Mouse (Mus musculus) heart, adult 8-10 months (tissue): ENCODE data around the gene Prmt1. TPM values are rescaled to one million over a fixed set of nuclear protein-coding genes. Genes with fewer than 3 reads are reported as not detected.

ENCODE experiments used
- DNase-seq: peaks from one replicate; pipeline ENCODE4 v3.0.0; 2022; ENCODE audit warnings: low spot score
- total RNA-seq, 4 experiments: library from RNA; stranded (reverse); gene quantifications; 2 replicates each; pipeline ENCODE4 v1.2.4; 2022

Prmt1 gene
- total RNA-seq, 4 experiments from 2014 or later: 88.3 to 107 (median 102) TPM

- DNase-seq: no peak
These were observed 4.8 kb downstream of the Prmt1 start for GRCm38 (mm10) chr7:44981539-44981938.

- no peak for DNase-seq
These were observed 8.1 kb downstream of the Prmt1 start for GRCm38 (mm10) chr7:44978300-44978699.

- no peak for DNase-seq
These were observed 11.3 kb downstream of the Prmt1 start for GRCm38 (mm10) chr7:44975117-44975419.

GRCm38 (mm10) chr7:44974383-44975116 is 11.8 kb downstream of the Prmt1 start, which contains the start of gene Cpt1c:
TSS of gene Cpt1c (minus strand) at chr7:44974851.
- peak; percentile 72 for DNase-seq

GRCm38 (mm10) chr7:44973415-44974130 is 12.8 kb downstream of the Prmt1 start:
- DNase-seq: no peak

- DNase-seq: no peak
These were observed 15.2 kb downstream of the Prmt1 start for GRCm38 (mm10) chr7:44971142-44971541.

GRCm38 (mm10) chr7:44970231-44970691 is 16.1 kb downstream of the Prmt1 start:
- peak; percentile 82 for DNase-seq

GRCm38 (mm10) chr7:44966638-44967037 is 19.7 kb downstream of the Prmt1 start:
- no peak for DNase-seq

- DNase-seq: no peak
These were observed 20.4 kb downstream of the Prmt1 start for GRCm38 (mm10) chr7:44965975-44966374.

- no peak for DNase-seq
These were observed 21.4 kb downstream of the Prmt1 start for GRCm38 (mm10) chr7:44964990-44965389.

- DNase-seq: no peak
These were observed 23.5 kb downstream of the Prmt1 start for GRCm38 (mm10) chr7:44962831-44963230.

GRCm38 (mm10) chr7:44962337-44962736 is 24.0 kb downstream of the Prmt1 start:
- DNase-seq: no peak

- no peak for DNase-seq
These were observed 25.9 kb downstream of the Prmt1 start for GRCm38 (mm10) chr7:44960512-44960910.

- DNase-seq: no peak
These were observed 26.4 kb downstream of the Prmt1 start for GRCm38 (mm10) chr7:44959874-44960511.

GRCm38 (mm10) chr7:44959281-44959680 is 27.1 kb downstream of the Prmt1 start:
- DNase-seq: no peak

- DNase-seq: peak; percentile 55
These were observed 28.2 kb downstream of the Prmt1 start for GRCm38 (mm10) chr7:44958208-44958607.

- no peak for DNase-seq
These were observed 29.1 kb downstream of the Prmt1 start for GRCm38 (mm10) chr7:44957183-44957835.

GRCm38 (mm10) chr7:44956266-44956665 is 30.1 kb downstream of the Prmt1 start:
- no peak for DNase-seq

- DNase-seq: no peak
These were observed 30.7 kb downstream of the Prmt1 start for GRCm38 (mm10) chr7:44955628-44956027.

- DNase-seq: no peak
These were observed 32.1 kb downstream of the Prmt1 start for GRCm38 (mm10) chr7:44954091-44954885.

- no peak for DNase-seq
These were observed 32.8 kb downstream of the Prmt1 start for GRCm38 (mm10) chr7:44953561-44953960.
